Mouse (Mus musculus): ENCODE measurements around the gene Ddn. TPM values are rescaled to one million over a fixed set of nuclear protein-coding genes. Genes with fewer than 3 reads are reported as not detected.

Gene Ddn
- total RNA-seq, 2 experiments from 2014 or later: 0.36 to 0.57 TPM

- peak; percentile 84 for DNase-seq (ENCODE audit: low spot score)
Measured at GRCm38 (mm10) chr15:98799396-98799795, 9.9 kb downstream of the Ddn start.

GRCm38 (mm10) chr15:98798903-98799302, 10.4 kb downstream of the Ddn start:
- DNase-seq (ENCODE audit: low spot score): no peak

- no peak for DNase-seq (ENCODE audit: low spot score)
Measured at GRCm38 (mm10) chr15:98797835-98798492, 11.3 kb downstream of the Ddn start.

- no peak for DNase-seq (ENCODE audit: low spot score)
Measured at GRCm38 (mm10) chr15:98796803-98797595, 12.3 kb downstream of the Ddn start.

GRCm38 (mm10) chr15:98793141-98793698, 16.1 kb downstream of the Ddn start:
- no peak for DNase-seq (ENCODE audit: low spot score)

- DNase-seq (ENCODE audit: low spot score): no peak
Measured at GRCm38 (mm10) chr15:98792233-98793020, 16.9 kb downstream of the Ddn start.

- no peak for DNase-seq (ENCODE audit: low spot score)
Measured at GRCm38 (mm10) chr15:98791771-98792170, 17.5 kb downstream of the Ddn start.

GRCm38 (mm10) chr15:98791221-98791620, 18.1 kb downstream of the Ddn start:
- DNase-seq (ENCODE audit: low spot score): no peak

- DNase-seq (ENCODE audit: low spot score): no peak
Measured at GRCm38 (mm10) chr15:98790761-98791160, 18.5 kb downstream of the Ddn start.

GRCm38 (mm10) chr15:98789661-98790535, 19.4 kb downstream of the Ddn start, which contains the start of gene Wnt1:
TSS of gene Wnt1 (plus strand) at chr15:98789857.
- DNase-seq (ENCODE audit: low spot score): no peak

GRCm38 (mm10) chr15:98788972-98789660, 20.2 kb downstream of the Ddn start:
- DNase-seq (ENCODE audit: low spot score): no peak

GRCm38 (mm10) chr15:98787930-98788329, 21.4 kb downstream of the Ddn start:
- DNase-seq (ENCODE audit: low spot score): no peak

GRCm38 (mm10) chr15:98785744-98786143, 23.5 kb downstream of the Ddn start:
- DNase-seq (ENCODE audit: low spot score): no peak

GRCm38 (mm10) chr15:98781166-98781565, 28.1 kb downstream of the Ddn start:
- no peak for DNase-seq (ENCODE audit: low spot score)

GRCm38 (mm10) chr15:98780573-98780972, 28.7 kb downstream of the Ddn start:
- DNase-seq (ENCODE audit: low spot score): peak; percentile 65

- peak; percentile 55 for DNase-seq (ENCODE audit: low spot score)
Measured at GRCm38 (mm10) chr15:98780075-98780474, 29.2 kb downstream of the Ddn start.

GRCm38 (mm10) chr15:98778806-98779205, 30.5 kb downstream of the Ddn start:
- DNase-seq (ENCODE audit: low spot score): no peak

GRCm38 (mm10) chr15:98778191-98778770, 31.0 kb downstream of the Ddn start:
- DNase-seq (ENCODE audit: low spot score): no peak

- DNase-seq (ENCODE audit: low spot score): no peak
Measured at GRCm38 (mm10) chr15:98777762-98778161, 31.5 kb downstream of the Ddn start, which contains the start of gene Wnt10b. TSS of gene Wnt10b (minus strand) at chr15:98778150.

Data from gastrocnemius, adult 18-20 months (tissue).